Mouse (Mus musculus) myocyte (in vitro differentiated cells): ENCODE data around the gene Bnip3. TPM values are rescaled to one million over a fixed set of nuclear protein-coding genes. Genes with fewer than 3 reads are reported as not detected.

Source experiments
- H3K27me3 ChIP-seq: one replicate; pipeline ENCODE4 v1.6.1; 2011; ENCODE audit not compliant: control insufficient read depth, insufficient read depth, insufficient read length
- H3K36me3 ChIP-seq: one replicate; pipeline ENCODE4 v1.6.1; 2011; ENCODE audit not compliant: control insufficient read depth, insufficient read depth
- H3K4me2 ChIP-seq: one replicate; pipeline ENCODE4 v1.6.1; 2011; ENCODE audit warnings: low read depth, control low read depth
- H3K4me3 ChIP-seq: one replicate; pipeline ENCODE4 v1.5.1; 2011; ENCODE audit warnings: mild to moderate bottlenecking, control low read depth, moderate library complexity
- H3K79me2 ChIP-seq: one replicate; pipeline ENCODE4 v1.6.1; 2011; ENCODE audit not compliant: control insufficient read depth, insufficient read depth
- H3ac ChIP-seq: one replicate; pipeline ENCODE4 v1.6.1; 2011; ENCODE audit not compliant: control insufficient read depth, insufficient read length
- CEBPB ChIP-seq: IDR thresholded peaks from 2 replicates; pipeline ENCODE4 v1.6.1; 2011; ENCODE audit warnings: mild to moderate bottlenecking, moderate library complexity; ENCODE audit not compliant: poor library complexity, insufficient read depth, severe bottlenecking
- E2F4 ChIP-seq: IDR thresholded peaks from one replicate; pipeline ENCODE4 v1.6.1; 2011; ENCODE audit warnings: mild to moderate bottlenecking, control low read depth, moderate library complexity; ENCODE audit not compliant: insufficient read depth
- MAX ChIP-seq: IDR thresholded peaks from one replicate; pipeline ENCODE4 v1.6.1; 2011; ENCODE audit warnings: low read depth, mild to moderate bottlenecking, control low read depth
- MYOD1 ChIP-seq, 3 experiments: IDR thresholded peaks; one replicate each; pipeline ENCODE4 v1.6.1; 2011; ENCODE audit warnings: control low read depth in 2 of 3, low read depth in 2 of 3, mild to moderate bottlenecking in 2 of 3, moderate library complexity in 1 of 3; ENCODE audit not compliant: insufficient read length in 2 of 3, control insufficient read depth in 1 of 3
- MYOG ChIP-seq, 3 experiments: IDR thresholded peaks; one replicate each; pipeline ENCODE4 v1.6.1; 2011; ENCODE audit warnings: control low read depth in 2 of 3, low read depth in 2 of 3, mild to moderate bottlenecking in 2 of 3; ENCODE audit not compliant: insufficient read length in 2 of 3, control insufficient read depth in 1 of 3, insufficient read depth in 1 of 3
- POLR2A ChIP-seq: IDR thresholded peaks from one replicate; pipeline ENCODE4 v1.6.1; 2011; ENCODE audit warnings: low read depth, mild to moderate bottlenecking, control low read depth, moderate library complexity; ENCODE audit not compliant: insufficient read length
- POLR2AphosphoS2 ChIP-seq: IDR thresholded peaks from one replicate; pipeline ENCODE4 v1.6.1; 2011; ENCODE audit warnings: low read depth, control low read depth; ENCODE audit not compliant: insufficient read length
- REST ChIP-seq: IDR thresholded peaks from one replicate; pipeline ENCODE4 v1.6.1; 2011; ENCODE audit warnings: mild to moderate bottlenecking, control low read depth, moderate library complexity; ENCODE audit not compliant: insufficient read depth, insufficient read length
- SRF ChIP-seq: IDR thresholded peaks from one replicate; pipeline ENCODE4 v1.6.1; 2011; ENCODE audit warnings: low read depth; ENCODE audit not compliant: control insufficient read depth, insufficient read length
- TCF12 ChIP-seq: IDR thresholded peaks from one replicate; pipeline ENCODE4 v1.6.1; 2011; ENCODE audit warnings: mild to moderate bottlenecking, control low read depth; ENCODE audit not compliant: poor library complexity, insufficient read depth, severe bottlenecking
- TCF3 ChIP-seq: IDR thresholded peaks from one replicate; pipeline ENCODE4 v1.6.1; 2011; ENCODE audit warnings: low read depth, control low read depth; ENCODE audit not compliant: insufficient read length
- USF1 ChIP-seq: IDR thresholded peaks from one replicate; pipeline ENCODE4 v1.6.1; 2011; ENCODE audit warnings: low read depth, mild to moderate bottlenecking, control low read depth, moderate library complexity
- polyA plus RNA-seq: library from polyadenylated mRNA; unstranded; fragments of >200 nt; fragmentation: generic; extraction: Trizol; gene quantifications from one replicate; pipeline ENCODE4 v1.2.1, GENCODE M21; 2012; ENCODE audit warnings: missing spikeins

Bnip3 gene
- polyA plus RNA-seq, 1 experiment, result 49.7 TPM

DNA sequence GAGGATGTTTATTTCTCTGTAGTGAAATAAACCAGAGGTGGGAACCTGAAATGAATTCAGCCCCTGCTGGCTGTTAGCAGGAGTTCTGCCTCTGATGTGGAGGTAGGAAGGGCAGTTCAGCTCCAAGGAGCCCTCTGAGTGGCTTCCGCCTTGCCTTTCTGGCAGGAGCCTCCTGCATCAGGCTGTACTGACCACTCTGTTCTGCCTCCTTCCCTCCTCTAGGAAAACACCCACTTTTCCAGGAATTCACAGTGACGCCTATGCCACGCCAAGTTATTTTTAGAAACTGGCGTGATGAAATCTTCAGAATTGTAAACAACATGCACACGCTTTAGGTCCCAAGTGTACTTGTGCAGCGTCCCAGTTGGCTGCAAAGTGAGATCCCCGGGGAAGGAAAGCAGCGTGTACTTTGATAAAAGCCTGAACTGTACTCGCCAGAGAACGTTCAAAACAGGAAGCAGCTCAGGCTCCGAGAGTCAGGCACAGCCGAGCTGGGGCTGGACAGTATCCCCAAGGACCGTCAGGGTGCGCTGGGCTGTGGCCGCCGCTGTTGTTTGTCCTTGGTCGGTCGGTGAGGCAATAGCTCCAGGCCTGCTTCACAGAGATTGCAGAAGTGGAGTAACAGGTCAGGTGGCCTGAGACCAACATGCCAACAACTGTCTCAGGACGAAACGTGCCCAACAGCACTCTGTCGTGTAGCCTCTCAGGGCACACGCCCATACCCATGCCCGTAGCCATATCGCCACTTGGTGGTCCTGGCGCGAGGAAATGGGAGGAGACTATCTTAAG, 10.0 kb upstream of the Bnip3 start:
- Histone ChIP-seq H3K27me3 (peaks cover 11% of the 10 kb centered on the region), H3K4me3 (peak overlapping the region; percentile 4), H3K4me2 (peak overlapping the region; percentile 75), H3K36me3 (no peaks in the 10 kb centered on the region), H3ac (no peak overlapping the region), H3K79me2 (no peaks in the 10 kb centered on the region)
- TF ChIP-seq POLR2AphosphoS2 (no peak), CEBPB (no peak), MYOD1 (IDR thresholded peaks at IDR 0.05; ENCODE audit: control insufficient read depth in 1 of 3, insufficient read length in 2 of 3, low read depth in 2 of 3) (no peak), POLR2A (no peak), E2F4 (no peak), TCF3 (no peak)

DNA sequence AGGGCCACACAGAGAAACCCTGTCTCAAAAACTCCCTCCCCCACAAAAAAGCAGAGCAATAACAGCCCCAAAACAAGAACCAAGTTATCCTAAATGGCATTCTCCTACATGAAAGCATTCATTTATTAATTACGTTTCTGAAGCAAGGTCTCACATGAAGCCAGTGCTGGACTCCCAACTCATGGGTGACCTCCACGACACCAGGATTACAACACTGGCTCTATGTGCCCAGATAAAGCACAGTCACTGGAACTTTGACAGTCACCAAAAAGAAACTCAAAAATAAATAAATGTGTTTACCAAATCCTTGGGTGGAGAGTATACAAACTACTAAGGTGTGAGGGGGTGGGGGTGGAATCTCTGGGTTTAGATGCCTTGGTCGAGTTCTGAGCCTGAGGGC, 4.3 kb upstream of the Bnip3 start:
- H3ac ChIP-seq, result no peak overlapping the region
- no peak overlapping the region for H3K4me2 ChIP-seq
- peaks cover 3% of the 10 kb centered on the region for H3K79me2 ChIP-seq

DNA sequence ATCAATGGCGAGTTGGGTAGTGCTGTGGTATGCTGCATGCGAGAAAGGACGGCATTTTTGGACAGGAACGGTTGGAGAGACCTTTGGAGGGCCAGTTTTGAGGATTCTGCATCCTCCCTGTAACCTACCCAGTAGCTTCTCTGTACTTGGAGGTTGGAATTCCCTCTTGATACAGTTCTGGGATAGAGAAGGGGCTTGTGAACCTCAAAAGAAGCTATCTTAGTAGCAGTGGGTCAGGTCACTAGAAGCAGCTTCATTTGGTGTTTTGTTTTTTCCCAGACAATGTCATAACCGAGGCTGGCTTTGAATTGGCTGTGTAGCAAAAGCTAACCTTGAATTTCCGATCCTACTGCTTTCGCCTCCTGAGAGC, 859 bp upstream of the Bnip3 start:
- Histone ChIP-seq H3ac (peak overlapping the region; percentile 80), H3K27me3 (peaks cover 7% of the 10 kb centered on the region), H3K36me3 (no peaks in the 10 kb centered on the region), H3K79me2 (peaks cover 33% of the 10 kb centered on the region), H3K4me2 (peak overlapping the region; percentile 91), H3K4me3 (peak overlapping the region; percentile 49)
- no peak for TF ChIP-seq MYOD1 (IDR thresholded peaks at IDR 0.05; ENCODE audit: control insufficient read depth in 1 of 3, insufficient read length in 2 of 3, low read depth in 2 of 3)
- no peak for TF ChIP-seq SRF
- TF ChIP-seq CEBPB, result no peak
- no peak for TF ChIP-seq TCF3
- no peak for TF ChIP-seq POLR2A
- no peak for TF ChIP-seq TCF12
- TF ChIP-seq MYOG (IDR thresholded peaks at IDR 0.05; ENCODE audit: control insufficient read depth in 1 of 3, insufficient read depth in 1 of 3, insufficient read length in 2 of 3, low read depth in 2 of 3), result no peak
- TF ChIP-seq POLR2AphosphoS2, result no peak
- TF ChIP-seq USF1, result no peak
- TF ChIP-seq MAX, result no peak
- no peak for TF ChIP-seq E2F4
- no peak for TF ChIP-seq REST

More for the DNA sequence above, 4.3 kb upstream of the Bnip3 start:
- Histone ChIP-seq H3K36me3 (no peaks in the 10 kb centered on the region), H3K27me3 (peaks cover 7% of the 10 kb centered on the region), H3K4me3 (no peak overlapping the region)
- TF ChIP-seq SRF (no peak), MYOD1 (IDR thresholded peaks at IDR 0.05; ENCODE audit: control insufficient read depth in 1 of 3, insufficient read length in 2 of 3, low read depth in 2 of 3) (no peak), TCF12 (no peak), MAX (no peak), E2F4 (no peak), POLR2A (no peak), REST (no peak), CEBPB (no peak), TCF3 (no peak), USF1 (no peak), MYOG (IDR thresholded peaks at IDR 0.05; ENCODE audit: control insufficient read depth in 1 of 3, insufficient read depth in 1 of 3, insufficient read length in 2 of 3, low read depth in 2 of 3) (no peak), POLR2AphosphoS2 (no peak)

DNA sequence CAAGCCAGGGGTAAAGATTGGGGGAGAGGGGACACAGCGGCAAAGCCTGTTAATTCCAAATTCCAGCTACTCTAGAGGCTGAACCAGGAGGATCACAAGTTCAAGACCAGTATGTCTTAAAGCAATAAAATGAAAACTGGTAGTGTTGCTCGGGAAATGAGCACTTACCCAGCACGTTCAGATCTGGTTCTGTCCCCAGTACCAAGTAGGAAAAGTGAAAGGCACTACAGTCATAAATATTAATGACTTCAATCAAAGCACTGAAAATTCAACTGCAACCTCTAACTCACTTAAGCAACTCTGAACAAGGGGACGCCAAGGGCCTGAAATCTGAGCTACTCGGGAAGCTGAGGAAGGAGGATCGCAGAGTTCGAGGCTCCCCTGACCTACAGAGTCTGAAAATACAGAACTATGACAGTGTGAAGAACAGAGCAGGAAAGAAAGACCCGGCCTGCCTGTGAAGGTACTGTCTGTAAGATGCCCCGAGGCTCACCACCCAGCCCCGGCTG, 497 bp downstream of the Bnip3 start:
- peaks cover 46% of the 10 kb centered on the region for H3K79me2 ChIP-seq
- H3ac ChIP-seq, result peak overlapping the region; percentile 80
- H3K36me3 ChIP-seq, result no peaks in the 10 kb centered on the region
- H3K4me2 ChIP-seq, result peak overlapping the region; percentile 98
- H3K27me3 ChIP-seq, result no peaks in the 10 kb centered on the region
- no peak for TF ChIP-seq USF1
- no peak for TF ChIP-seq REST
- TF ChIP-seq MYOD1 (IDR thresholded peaks at IDR 0.05; ENCODE audit: control insufficient read depth in 1 of 3, insufficient read length in 2 of 3, low read depth in 2 of 3), result no peak
- TF ChIP-seq CEBPB, result no peak
- no peak for TF ChIP-seq TCF12
- no peak for TF ChIP-seq POLR2A
- no peak for TF ChIP-seq TCF3
- no peak for TF ChIP-seq SRF
- no peak for TF ChIP-seq MYOG (IDR thresholded peaks at IDR 0.05; ENCODE audit: control insufficient read depth in 1 of 3, insufficient read depth in 1 of 3, insufficient read length in 2 of 3, low read depth in 2 of 3)
- TF ChIP-seq POLR2AphosphoS2, result no peak
- no peak for TF ChIP-seq E2F4
- TF ChIP-seq MAX, result no peak
- peak overlapping the region; percentile 49 for H3K4me3 ChIP-seq
